Mouse (Mus musculus): ENCODE measurements at regions not wholly inside any gene's neighbourhood (a gene's known extent, or its start where the extent isn't known, plus 50 kb on each side); places are given as distances from the start of the nearest gene placed in this dataset.
"Not testable (repeated sequence)": the region's sequence is repeated elsewhere in the genome, so short reads cannot be mapped to it uniquely, and the experiment has no call there.

DNA sequence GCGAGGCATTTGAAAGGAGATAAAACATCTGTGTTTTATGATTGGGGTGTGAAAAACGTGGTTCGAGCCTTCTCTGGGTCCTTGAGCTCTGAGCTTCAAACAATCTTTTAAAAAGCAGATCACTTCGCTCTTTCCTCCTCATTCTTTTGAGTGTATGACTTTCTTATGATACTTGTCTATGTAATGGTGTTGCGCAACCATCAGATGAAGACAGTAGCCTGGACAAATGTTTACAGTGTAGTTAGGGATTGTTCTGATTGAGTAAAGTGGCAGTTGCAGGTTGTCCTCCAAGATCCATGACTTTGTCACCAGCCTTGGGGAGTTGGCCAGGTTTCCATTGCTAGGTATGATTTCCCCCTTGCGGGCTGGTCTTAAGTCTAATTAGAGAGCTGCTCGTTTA is 116.1 kb upstream of the Pfn2 start:
- DNase-seq: no peak

DNA sequence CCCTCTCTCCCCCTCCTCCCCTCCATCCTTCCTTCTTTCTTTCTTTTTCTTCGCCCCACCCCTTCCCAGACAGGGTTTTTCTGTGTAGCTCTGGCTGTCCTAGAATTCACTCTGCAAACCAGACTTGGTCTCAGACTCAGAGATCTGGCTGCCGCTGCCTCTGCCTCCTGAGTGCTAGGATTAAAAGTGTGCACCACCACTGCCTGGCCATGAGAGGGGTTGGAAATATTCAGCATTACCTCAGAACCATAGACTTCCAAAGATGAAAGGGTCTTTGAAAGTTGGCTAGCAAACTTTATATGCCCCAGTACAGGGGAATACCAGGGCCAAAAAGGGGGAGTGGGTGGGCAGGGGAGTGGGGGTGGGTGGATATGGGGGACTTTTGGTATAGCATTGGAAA is 122.7 kb upstream of the Pfn2 start:
- not testable (repeated sequence) for DNase-seq

GRCm38 (mm10) chr3:57972469-57973245 is 124.8 kb upstream of the Pfn2 start:
- DNase-seq: no peak

GRCm38 (mm10) chr3:57973546-57973945 is 125.7 kb upstream of the Pfn2 start:
- no peak for DNase-seq

DNA sequence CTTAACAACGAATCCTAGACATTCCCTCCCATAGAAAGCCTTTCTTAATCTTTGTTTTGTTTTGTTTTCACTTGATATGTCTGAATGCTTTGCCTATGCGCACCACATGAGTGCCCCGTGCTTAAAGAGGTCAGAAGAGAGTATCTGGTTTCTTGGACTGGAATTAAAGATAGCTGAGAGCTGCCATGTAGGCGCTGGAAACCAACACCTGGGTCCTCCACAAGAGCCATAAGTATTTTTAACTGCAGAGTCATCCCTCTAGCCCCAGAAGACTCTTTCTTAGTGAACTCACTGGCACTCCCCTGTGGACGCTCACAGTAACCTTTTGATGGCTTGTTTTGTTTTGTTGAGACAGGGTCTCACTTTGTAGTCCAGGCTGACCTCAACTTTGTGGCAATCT is 127.5 kb upstream of the Pfn2 start:
- no peak for DNase-seq

DNA sequence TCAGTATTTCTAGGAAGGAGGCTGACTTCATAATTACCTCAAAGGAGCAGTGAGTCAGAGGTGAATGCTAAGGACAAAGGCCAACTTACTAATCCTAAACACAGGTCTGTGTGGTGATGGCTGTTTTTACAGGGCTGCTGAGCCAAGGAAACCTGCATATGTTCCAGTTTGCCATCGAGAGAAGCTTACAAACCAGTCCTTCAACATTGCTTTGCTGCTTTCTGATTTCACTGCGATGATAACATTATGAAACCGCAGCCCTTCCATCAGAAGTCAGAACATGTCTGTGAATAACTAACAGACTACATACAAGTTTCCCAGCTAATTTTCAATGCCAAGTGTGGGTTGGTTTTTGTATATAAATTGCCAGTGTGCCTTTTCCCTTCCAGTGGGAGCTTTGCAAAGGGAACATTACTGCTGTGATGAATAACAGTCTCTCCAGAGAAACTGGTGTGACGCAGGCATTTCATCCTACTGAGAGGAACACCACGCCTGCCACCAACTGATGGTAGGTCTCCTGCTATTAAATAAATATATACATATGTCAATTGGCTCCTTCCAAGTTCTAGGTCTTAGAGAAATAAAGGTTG is 128.9 kb upstream of the Pfn2 start:
- peak; percentile 8 for DNase-seq

- no peak for DNase-seq
Observed at GRCm38 (mm10) chr3:57988175-57988574, 140.3 kb upstream of the Pfn2 start.

- DNase-seq: no peak
Observed at GRCm38 (mm10) chr3:57990738-57991137, 142.9 kb upstream of the Pfn2 start.

DNA sequence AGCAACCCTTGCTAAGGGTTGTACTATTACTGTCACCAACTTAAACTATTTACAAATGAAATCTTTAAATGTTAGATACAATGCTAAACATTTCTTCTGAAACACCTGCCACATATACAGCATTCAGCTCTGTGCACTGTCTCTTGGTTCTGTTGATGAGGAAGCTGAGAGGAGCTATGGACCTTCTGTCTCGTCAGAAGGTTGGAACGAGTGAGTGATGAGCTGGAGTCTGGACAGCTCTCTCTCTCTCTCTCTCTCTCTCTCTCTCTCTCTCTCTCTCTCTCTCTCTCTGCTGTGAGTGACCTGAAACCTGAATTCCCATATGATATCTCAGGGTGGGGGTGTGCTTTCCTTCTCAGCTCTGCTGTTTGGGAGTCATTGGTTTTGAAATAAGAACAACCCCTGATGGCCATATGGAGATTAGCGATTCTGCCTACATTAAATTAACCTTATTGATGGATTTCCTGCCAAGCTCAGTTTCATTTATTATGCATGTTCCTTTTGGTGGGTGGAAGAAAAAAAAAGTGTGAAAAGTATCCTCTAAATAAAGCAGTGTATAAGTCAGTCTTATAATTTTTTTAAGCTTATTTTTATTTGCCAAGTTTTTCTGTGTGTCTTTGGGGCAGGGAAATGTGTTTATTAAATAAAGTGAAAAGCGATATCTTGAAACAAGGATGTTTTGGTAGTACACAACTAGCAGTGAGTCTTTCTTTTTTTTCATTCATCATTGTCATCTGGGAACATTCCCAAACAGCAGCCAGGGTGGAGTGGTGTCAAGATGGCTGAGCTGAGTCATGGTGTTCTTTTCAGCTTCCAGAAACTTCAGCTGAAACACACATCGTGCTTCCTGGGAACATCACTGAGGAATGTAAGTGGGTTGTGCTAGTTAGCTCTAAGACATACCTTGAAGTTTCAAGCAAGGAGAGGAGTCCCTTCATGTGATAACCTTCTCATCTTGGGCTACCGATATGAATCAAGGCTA is 150.5 kb upstream of the Pfn2 start:
- DNase-seq: no peak

DNA sequence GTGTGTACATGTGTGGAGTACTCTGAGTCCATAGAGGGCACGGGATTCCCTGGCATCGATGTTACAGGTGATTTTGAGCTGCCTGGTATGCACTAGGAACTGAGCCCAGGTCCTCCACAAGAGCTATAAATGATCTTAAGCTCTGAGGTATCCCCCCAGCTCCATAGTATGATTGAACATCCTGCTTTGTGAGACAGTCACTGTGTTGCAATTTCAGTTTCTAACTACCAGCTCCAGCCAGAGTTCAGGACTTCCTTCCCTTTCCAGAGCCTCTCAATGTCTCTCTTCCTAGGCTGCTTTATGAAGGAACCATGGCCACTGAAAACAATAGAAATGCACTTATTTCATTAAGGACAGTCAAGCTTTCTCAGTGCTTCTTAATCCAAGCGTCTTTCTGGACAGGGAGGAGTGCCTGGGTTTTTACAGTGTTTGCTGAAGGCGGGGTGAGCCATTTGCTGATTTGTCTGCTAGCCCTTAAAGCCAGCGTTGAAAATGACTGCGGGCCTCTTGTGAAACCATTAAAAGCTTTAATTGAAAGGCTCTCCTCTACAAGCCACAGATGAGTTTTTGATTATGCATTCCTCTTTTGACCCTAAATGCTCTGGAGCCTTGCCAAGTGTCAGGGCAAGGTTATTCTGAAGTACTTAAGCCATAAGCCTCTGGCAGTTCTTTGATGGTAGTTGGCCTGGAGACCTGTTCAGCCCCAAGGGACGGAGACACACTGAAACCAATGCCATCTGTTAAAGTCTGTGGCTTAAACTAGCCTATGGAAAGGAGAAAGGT is 155.1 kb upstream of the Pfn2 start:
- DNase-seq: peak; percentile 28

- no peak for DNase-seq
Observed at GRCm38 (mm10) chr3:58024750-58025392, 177.0 kb upstream of the Pfn2 start.

- DNase-seq: peak; percentile 52
Observed at GRCm38 (mm10) chr3:58049618-58050017, 201.7 kb upstream of the Pfn2 start.

DNA sequence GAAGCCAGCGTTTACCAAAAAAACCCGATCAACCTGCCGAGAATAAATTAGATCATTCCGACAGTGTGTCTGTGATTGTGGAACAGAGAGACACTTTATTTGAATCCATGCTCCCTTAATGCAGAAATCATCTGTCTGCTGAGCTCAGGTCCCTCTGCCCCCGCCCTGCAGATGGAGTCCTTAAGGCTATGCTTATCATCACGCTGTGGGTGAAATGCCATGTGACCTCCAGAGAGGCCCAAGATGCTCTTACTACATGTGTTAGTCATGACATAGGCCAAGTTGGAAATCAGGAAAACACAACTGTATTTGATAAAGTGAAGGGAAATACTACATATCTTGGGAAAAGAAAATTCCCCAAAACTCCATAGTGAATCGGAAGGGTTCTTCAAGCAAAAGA is 206.8 kb upstream of the Pfn2 start:
- no peak for DNase-seq

- no peak for DNase-seq
Observed at GRCm38 (mm10) chr3:58055181-58055580, 207.3 kb upstream of the Pfn2 start.

DNA sequence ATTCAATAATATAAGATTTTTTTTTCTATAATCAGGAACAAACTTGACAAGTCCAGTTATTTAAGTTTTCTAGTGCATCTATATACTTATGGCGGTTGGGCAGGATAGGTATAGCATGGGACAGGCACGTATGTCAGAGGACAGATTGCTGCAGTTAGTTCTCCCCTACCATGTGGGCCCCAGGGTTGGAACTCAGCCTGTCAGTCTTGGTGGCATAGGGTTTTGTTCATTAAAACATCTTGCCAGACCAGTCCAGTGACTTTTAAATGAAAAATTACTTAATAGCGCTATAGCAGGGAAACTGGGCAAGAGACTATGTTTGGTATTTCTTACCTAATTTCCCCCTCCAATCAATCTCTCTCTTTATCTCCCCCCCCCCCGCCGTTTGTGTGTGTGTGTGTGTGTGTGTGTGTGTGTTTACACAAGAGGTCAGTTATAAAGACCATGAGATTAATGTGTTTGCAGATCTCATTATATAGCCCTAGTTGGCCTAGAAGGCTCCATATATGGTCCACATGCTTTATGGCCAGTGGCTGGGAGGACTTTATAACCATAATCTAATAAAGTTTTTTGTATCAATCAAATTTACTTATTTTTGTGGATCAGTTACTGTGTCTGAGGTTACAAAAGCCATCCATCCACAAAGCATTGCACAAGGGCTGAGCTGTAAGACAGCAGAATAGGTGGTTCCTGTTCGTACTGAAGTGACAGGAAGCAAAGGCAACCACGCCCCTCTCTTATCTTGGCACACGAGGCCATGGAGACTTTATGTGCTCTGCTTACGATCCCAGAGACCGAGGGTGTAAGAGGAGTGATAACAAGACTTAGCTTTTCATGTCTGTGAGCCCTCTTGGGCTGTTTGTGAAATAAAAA is 208.5 kb upstream of the Pfn2 start:
- DNase-seq: peak; percentile 19

DNA sequence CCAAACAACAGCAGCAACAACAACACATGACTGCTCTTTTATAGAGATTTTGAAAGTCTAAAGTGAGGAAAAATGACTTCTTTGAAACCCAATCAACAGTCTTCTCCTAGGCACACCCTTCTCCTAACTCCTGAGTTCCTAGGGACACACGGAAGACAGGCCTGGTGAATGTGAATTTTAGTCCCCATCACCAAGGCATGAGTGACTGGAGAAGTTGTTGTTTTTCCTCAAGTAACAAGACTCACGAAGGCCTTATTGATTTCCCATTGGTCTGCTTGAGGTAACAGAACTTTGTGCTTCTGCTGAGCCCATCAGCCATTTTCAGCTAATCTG is 209.2 kb upstream of the Pfn2 start:
- DNase-seq: no peak

DNA sequence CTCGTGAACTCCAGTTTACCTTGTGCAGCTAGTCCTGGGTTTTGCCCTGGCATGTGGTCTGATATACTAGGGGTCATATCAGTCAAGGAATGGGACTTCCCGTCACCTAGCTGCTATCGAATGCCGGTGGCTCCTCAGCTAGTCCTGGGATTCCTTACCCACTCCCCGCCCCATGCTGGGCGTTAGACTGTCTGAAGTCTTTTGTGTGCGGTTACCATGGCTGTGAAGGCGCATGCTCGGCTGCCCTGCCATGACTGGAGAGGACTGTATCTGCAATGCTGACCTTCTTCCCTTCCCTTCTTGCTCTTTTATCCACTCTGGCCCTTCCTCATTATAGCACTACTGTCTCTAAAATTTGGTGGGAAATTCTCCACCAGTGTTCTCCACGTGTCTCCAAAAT is 210.3 kb upstream of the Pfn2 start:
- DNase-seq: no peak

DNA sequence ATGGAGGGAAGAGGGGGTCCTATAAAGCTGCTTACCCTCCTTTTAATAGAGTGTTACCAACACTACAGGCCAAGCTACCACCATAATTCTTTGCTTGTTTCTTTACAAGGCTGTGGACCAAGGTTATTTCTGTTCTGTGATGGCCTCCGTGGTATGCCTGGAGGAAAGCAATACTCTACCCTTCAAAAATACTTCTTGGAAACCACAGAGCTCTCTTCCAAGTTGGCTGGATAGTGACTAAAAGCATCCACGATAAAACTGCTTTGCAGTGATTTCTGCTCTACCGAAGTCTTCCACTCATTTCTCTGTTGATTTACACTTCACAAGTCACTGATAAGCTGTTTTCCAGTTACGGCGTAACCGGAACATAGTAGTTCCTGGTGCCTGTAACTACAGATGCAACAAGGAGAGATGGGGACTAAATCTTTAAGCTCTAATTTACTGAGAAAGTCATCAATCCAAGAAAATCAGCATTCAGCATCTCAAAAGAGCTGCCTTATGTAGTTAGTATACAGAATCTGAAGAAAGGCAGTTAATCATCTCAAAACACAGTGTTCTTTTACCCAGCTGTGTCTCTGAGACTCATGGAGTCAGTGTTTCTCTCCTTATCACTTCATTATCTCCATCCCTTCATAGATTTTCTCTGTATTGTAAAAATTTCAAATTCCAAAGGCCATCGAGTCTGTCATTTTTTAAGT is 216.1 kb upstream of the Pfn2 start:
- no peak for DNase-seq

DNA sequence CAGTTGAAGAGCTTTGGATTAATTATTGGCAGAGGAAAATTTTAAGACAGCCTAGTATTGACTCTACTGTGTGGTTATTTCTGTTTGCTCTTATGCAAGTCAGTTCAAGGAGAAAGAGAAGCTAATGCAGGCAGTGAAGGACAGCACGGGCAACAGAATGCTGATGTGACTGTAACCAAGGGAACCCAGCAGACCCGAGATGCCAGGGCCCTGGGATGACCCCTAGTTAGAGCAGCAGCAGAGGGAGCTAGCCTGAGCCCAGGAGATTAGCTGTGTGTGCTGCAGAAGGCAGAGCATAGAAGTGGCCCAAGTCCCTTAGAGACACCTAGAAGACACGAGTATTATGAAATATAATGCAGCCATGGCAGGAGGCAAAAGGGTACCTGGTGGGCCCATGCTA is 223.7 kb upstream of the Pfn2 start:
- peak; percentile 38 for DNase-seq

GRCm38 (mm10) chr3:58072230-58072839 is 224.5 kb upstream of the Pfn2 start:
- DNase-seq: no peak
